In genomic region chr2:102901828-102902223, GRCm38 (mm10) we compare ENCODE assay signal across 8 mouse cellular contexts. TPM values are rescaled to one million over a fixed set of nuclear protein-coding genes. Genes with fewer than 3 reads are reported as not detected.
A peak's percentile ranks its signal among the peaks of the same experiment; 100 is the strongest.
DNase-seq lines count a peak whose midpoint lies in the region; ATAC-seq lines count a peak whose summit lies in the region.

No protein-coding gene starts in this region.

- peak overlapping the region; percentile 47 for H3K4me3 ChIP-seq in kidney, embryonic 16.5 days (ENCODE audit: low read length)
- H3K4me3 ChIP-seq in embryonic facial prominence, embryonic 12.5 days = peak overlapping the region; percentile 44
- H3K4me3 ChIP-seq in intestine, embryonic 16.5 days (ENCODE audit: low read length) = peak overlapping the region; percentile 62
- no peak overlapping the region; the same call in 1 of the 2 replicates for H3K4me3 ChIP-seq in neural tube, embryonic 12.5 days

- no peak for DNase-seq in kidney, adult 11 months
- no peak for DNase-seq in cerebellum, postnatal 36 days
- DNase-seq in natural killer cell, adult 2 months (ENCODE audit: low spot score in 2 of 2) = no peak
- DNase-seq in right cerebral cortex, postnatal 14 days = no peak

- H3K4me1 ChIP-seq in kidney, embryonic 16.5 days (ENCODE audit: insufficient read depth, low read length) = peaks cover 5% of the 10 kb centered on the region; the same call in 1 of the 2 replicates
- 0 out of 2 replicates have a peak, but pooled peaks cover 5% of the 10 kb centered on the region for H3K4me1 ChIP-seq in embryonic facial prominence, embryonic 12.5 days
- no peaks in the 10 kb centered on the region; the same call in 1 of the 2 replicates for H3K4me1 ChIP-seq in intestine, embryonic 16.5 days (ENCODE audit: control insufficient read depth, insufficient read depth, low read length)
- peaks cover 11% of the 10 kb centered on the region for H3K4me1 ChIP-seq in neural tube, embryonic 12.5 days

- no peaks in the 10 kb centered on the region for H3K9me3 ChIP-seq in kidney, embryonic 16.5 days (ENCODE audit: low read length)
- H3K9me3 ChIP-seq in embryonic facial prominence, embryonic 12.5 days = no peaks in the 10 kb centered on the region
- H3K9me3 ChIP-seq in intestine, embryonic 16.5 days (ENCODE audit: control insufficient read depth, low read length) = no peaks in the 10 kb centered on the region
- H3K9me3 ChIP-seq in neural tube, embryonic 12.5 days = no peaks in the 10 kb centered on the region

- no peak overlapping the region for H3K27ac ChIP-seq in kidney, embryonic 16.5 days (ENCODE audit: low read length)
- no peak overlapping the region for H3K27ac ChIP-seq in embryonic facial prominence, embryonic 12.5 days
- H3K27ac ChIP-seq in intestine, embryonic 16.5 days (ENCODE audit: low read length) = no peak overlapping the region
- no peak overlapping the region for H3K27ac ChIP-seq in neural tube, embryonic 12.5 days

- ATAC-seq in kidney, embryonic 16.5 days (ENCODE audit: low FRiP score, low TSS enrichment) = no peak
- ATAC-seq in embryonic facial prominence, embryonic 12.5 days (ENCODE audit: insufficient number of reproducible peaks, insufficient read depth, low FRiP score, low TSS enrichment) = no peak
- peak; percentile 24; the same call in 1 of the 2 replicates for ATAC-seq in intestine, embryonic 16.5 days
- ATAC-seq in neural tube, embryonic 12.5 days (ENCODE audit: low FRiP score, low read depth) = no peak

- 5% methylated on average over 3 of the region's 3 CpGs for WGBS in kidney, embryonic 16.5 days
- WGBS in embryonic facial prominence, embryonic 12.5 days = 7% methylated on average over 3 of the region's 3 CpGs
- 18% methylated on average over 3 of the region's 3 CpGs for WGBS in intestine, embryonic 16.5 days
- WGBS in neural tube, embryonic 12.5 days = 24% methylated on average over 3 of the region's 3 CpGs

- H3K9ac ChIP-seq in kidney, embryonic 16.5 days (replicated peaks; ENCODE audit: low read length) = no peak overlapping the region
- peak overlapping the region; percentile 44; the same call in 1 of the 2 replicates for H3K9ac ChIP-seq in embryonic facial prominence, embryonic 12.5 days
- H3K9ac ChIP-seq in intestine, embryonic 16.5 days (ENCODE audit: low read depth, low read length) = peak overlapping the region; percentile 72
- H3K9ac ChIP-seq in neural tube, embryonic 12.5 days = no peak overlapping the region

- H3K27me3 ChIP-seq in kidney, embryonic 16.5 days (ENCODE audit: insufficient read depth, low read length) = peaks cover 5% of the 10 kb centered on the region; the same call in 1 of the 2 replicates
- H3K27me3 ChIP-seq in embryonic facial prominence, embryonic 12.5 days = peaks cover 19% of the 10 kb centered on the region
- no peaks in the 10 kb centered on the region for H3K27me3 ChIP-seq in intestine, embryonic 16.5 days (replicated peaks; ENCODE audit: control insufficient read depth, insufficient read depth, low read length)
- H3K27me3 ChIP-seq in neural tube, embryonic 12.5 days (replicated peaks) = 0 out of 2 replicates have a peak, but pooled peaks cover 16% of the 10 kb centered on the region

- no peaks in the 10 kb centered on the region for H3K36me3 ChIP-seq in kidney, embryonic 16.5 days (ENCODE audit: insufficient read depth, low read length)
- H3K36me3 ChIP-seq in embryonic facial prominence, embryonic 12.5 days = no peaks in the 10 kb centered on the region
- no peaks in the 10 kb centered on the region for H3K36me3 ChIP-seq in intestine, embryonic 16.5 days (ENCODE audit: control insufficient read depth, insufficient read depth, low read length)
- no peaks in the 10 kb centered on the region for H3K36me3 ChIP-seq in neural tube, embryonic 12.5 days

- peak overlapping the region; percentile 68 for H3K4me2 ChIP-seq in kidney, embryonic 16.5 days (replicated peaks; ENCODE audit: low read depth, low read length)
- H3K4me2 ChIP-seq in embryonic facial prominence, embryonic 12.5 days (replicated peaks) = peak overlapping the region; percentile 76
- peak overlapping the region; percentile 84 for H3K4me2 ChIP-seq in intestine, embryonic 16.5 days (ENCODE audit: low read depth, low read length)
- H3K4me2 ChIP-seq in neural tube, embryonic 12.5 days (replicated peaks) = peak overlapping the region; percentile 76

RNA-seq across cellular contexts. Expression of gene Cd44, which starts 0.4 kb away (rescaled TPM):
- 4.7 and 5.3 TPM in 2 replicates for polyA plus RNA-seq in kidney, embryonic 16.5 days (2015; fragmentation: Nextera tagmentation; extraction: Ambion mirVana)
- polyA plus RNA-seq in embryonic facial prominence, embryonic 12.5 days (2016; fragmentation: Nextera tagmentation; extraction: Ambion mirVana) = 8.0 and 8.2 TPM in 2 replicates
- polyA plus RNA-seq in intestine, embryonic 16.5 days (2015; fragmentation: Nextera tagmentation; extraction: Ambion mirVana) = 11.8 and 12.5 TPM in 2 replicates
- 3.3 and 4.2 TPM in 2 replicates for polyA plus RNA-seq in neural tube, embryonic 12.5 days (2016; fragmentation: Nextera tagmentation; extraction: Ambion mirVana)

Comparison
In these comparisons a context has a peak if more than half of its experiments do, and no peak if none do; other contexts are left out.
1. H3K9ac ChIP-seq: peak in embryonic facial prominence, embryonic 12.5 days (single experiment) and intestine, embryonic 16.5 days (single experiment); none in kidney, embryonic 16.5 days (single experiment) and neural tube, embryonic 12.5 days (single experiment).
2. Peak in every context shown above with its lines, with median percentiles within 50 percentile points of each other: H3K4me2 ChIP-seq.